Mouse (Mus musculus): Measurements from ENCODE around the gene Sypl2.

- TF ChIP-seq CTCF (IDR thresholded peaks at IDR 0.05; ENCODE audit: extremely low read depth, insufficient read depth, low read length) (no peak), POLR2A (IDR thresholded peaks at IDR 0.05; ENCODE audit: extremely low read depth, insufficient read depth, low read length) (no peak)
Measured at GRCm38 (mm10) chr3:108204470-108204869, 22.0 kb downstream of the Sypl2 start.
